Mouse (Mus musculus): Measurements from ENCODE around the gene Rabggtb.
"Not testable (repeated sequence)": the region's sequence is repeated elsewhere in the genome, so short reads cannot be mapped to it uniquely, and the experiment has no call there.

GRCm38 (mm10) chr3:153860392-153860791 lies 52.4 kb downstream of the Rabggtb start:
- not testable (repeated sequence) for TF ChIP-seq GATA1 (IDR thresholded peaks at IDR 0.05; ENCODE audit: borderline replicate concordance, low read length); FLI1 (IDR thresholded peaks at IDR 0.05; ENCODE audit: low read length)

All from megakaryocyte, embryonic 14.5 days (primary cell).